Mouse (Mus musculus): ENCODE measurements around the gene Csnk2a2. TPM values are rescaled to one million over a fixed set of nuclear protein-coding genes. Genes with fewer than 3 reads are reported as not detected.

Csnk2a2 gene
- 14.6 and 19.9 TPM in 2 replicates for polyA plus RNA-seq (2014; fragmentation: Nextera tagmentation; extraction: Ambion mirVana)

- no peaks in the 10 kb centered on the region for H3K9me3 ChIP-seq (replicated peaks; ENCODE audit: control insufficient read depth, low read length)
- peak within 1 kb of the TSS; percentile 96 for H3K9ac ChIP-seq (replicated peaks; ENCODE audit: low read length)
- DNase-seq (ENCODE audit: low spot score) = no peak
- H3K4me2 ChIP-seq (ENCODE audit: low read depth, low read length) = peak within 1 kb of the TSS; percentile 83
- peaks cover 3% of the 10 kb centered on the region; the same call in 1 of the 2 replicates for H3K4me1 ChIP-seq (ENCODE audit: control insufficient read depth, insufficient read depth, low read length)
- H3K36me3 ChIP-seq (replicated peaks; ENCODE audit: control insufficient read depth, insufficient read depth, low read depth, low read length) = no peaks in the 10 kb centered on the region
- 89% methylated on average over 5 of the region's 5 CpGs for WGBS
- H3K27me3 ChIP-seq (ENCODE audit: control insufficient read depth, insufficient read depth, low read length) = no peaks in the 10 kb centered on the region
- ATAC-seq (replicated peaks; ENCODE audit: insufficient number of reproducible peaks, low FRiP score, low TSS enrichment, low read depth) = no peak
- no peak within 1 kb of the TSS for H3K27ac ChIP-seq (replicated peaks; ENCODE audit: low read depth, low read length)
- peak within 1 kb of the TSS; percentile 93 for H3K4me3 ChIP-seq (ENCODE audit: low read depth, low read length)
Observed at GRCm38 (mm10) chr8:95490006-95490405, at the start of gene Csnk2a2. Gene Csnk2a2, minus strand, starts transcription at chr8:95490039.

- no peak for ATAC-seq (replicated peaks; ENCODE audit: insufficient number of reproducible peaks, low FRiP score, low TSS enrichment, low read depth)
- H3K4me1 ChIP-seq (ENCODE audit: control insufficient read depth, insufficient read depth, low read length) = no peaks in the 10 kb centered on the region
- H3K27ac ChIP-seq (replicated peaks; ENCODE audit: low read depth, low read length) = no peak overlapping the region
- no peak overlapping the region for H3K9ac ChIP-seq (replicated peaks; ENCODE audit: low read length)
- no peak overlapping the region for H3K4me2 ChIP-seq (ENCODE audit: low read depth, low read length)
- 86% methylated on average over 5 of the region's 5 CpGs for WGBS
- H3K4me3 ChIP-seq (ENCODE audit: low read depth, low read length) = no peak overlapping the region
- H3K27me3 ChIP-seq (ENCODE audit: control insufficient read depth, insufficient read depth, low read length) = no peaks in the 10 kb centered on the region
- no peaks in the 10 kb centered on the region for H3K36me3 ChIP-seq (replicated peaks; ENCODE audit: control insufficient read depth, insufficient read depth, low read depth, low read length)
- no peak for DNase-seq (ENCODE audit: low spot score)
- H3K9me3 ChIP-seq (replicated peaks; ENCODE audit: control insufficient read depth, low read length) = no peaks in the 10 kb centered on the region
Observed at GRCm38 (mm10) chr8:95539487-95539886, 49.6 kb upstream of the Csnk2a2 start.

GRCm38 (mm10) chr8:95533584-95534387 lies 43.9 kb upstream of the Csnk2a2 start, which contains the start of gene Ccdc113:
Gene Ccdc113, plus strand, starts transcription at chr8:95534085.
- Histone ChIP-seq H3K9me3 (replicated peaks; ENCODE audit: control insufficient read depth, low read length) (no peaks in the 10 kb centered on the region), H3K4me2 (ENCODE audit: low read depth, low read length) (peak within 1 kb of the TSS; percentile 70), H3K36me3 (replicated peaks; ENCODE audit: control insufficient read depth, insufficient read depth, low read depth, low read length) (no peaks in the 10 kb centered on the region), H3K4me3 (ENCODE audit: low read depth, low read length) (peak within 1 kb of the TSS; percentile 37), H3K4me1 (ENCODE audit: control insufficient read depth, insufficient read depth, low read length) (no peaks in the 10 kb centered on the region), H3K9ac (replicated peaks; ENCODE audit: low read length) (peak within 1 kb of the TSS; percentile 25), H3K27me3 (ENCODE audit: control insufficient read depth, insufficient read depth, low read length) (no peaks in the 10 kb centered on the region), H3K27ac (replicated peaks; ENCODE audit: low read depth, low read length) (no peak within 1 kb of the TSS)
- ATAC-seq (replicated peaks; ENCODE audit: insufficient number of reproducible peaks, low FRiP score, low TSS enrichment, low read depth) = peak; percentile 91
- DNase-seq (ENCODE audit: low spot score) = peak; percentile 76
- WGBS = 8% methylated on average over 33 of the region's 33 CpGs

- Histone ChIP-seq H3K9me3 (replicated peaks; ENCODE audit: control insufficient read depth, low read length) (no peaks in the 10 kb centered on the region), H3K36me3 (replicated peaks; ENCODE audit: control insufficient read depth, insufficient read depth, low read depth, low read length) (no peaks in the 10 kb centered on the region), H3K27ac (replicated peaks; ENCODE audit: low read depth, low read length) (no peak overlapping the region), H3K4me2 (ENCODE audit: low read depth, low read length) (no peak overlapping the region), H3K9ac (replicated peaks; ENCODE audit: low read length) (no peak overlapping the region), H3K27me3 (ENCODE audit: control insufficient read depth, insufficient read depth, low read length) (no peaks in the 10 kb centered on the region), H3K4me3 (ENCODE audit: low read depth, low read length) (no peak overlapping the region), H3K4me1 (ENCODE audit: control insufficient read depth, insufficient read depth, low read length) (no peaks in the 10 kb centered on the region)
- ATAC-seq (replicated peaks; ENCODE audit: insufficient number of reproducible peaks, low FRiP score, low TSS enrichment, low read depth) = no peak
- no peak for DNase-seq (ENCODE audit: low spot score)
- 55% methylated on average over 4 of the region's 4 CpGs for WGBS
Observed at GRCm38 (mm10) chr8:95532206-95532605, 42.4 kb upstream of the Csnk2a2 start.

- no peak for DNase-seq (ENCODE audit: low spot score)
- H3K27me3 ChIP-seq (ENCODE audit: control insufficient read depth, insufficient read depth, low read length) = no peaks in the 10 kb centered on the region
- no peak overlapping the region for H3K9ac ChIP-seq (replicated peaks; ENCODE audit: low read length)
- no peak overlapping the region for H3K4me3 ChIP-seq (ENCODE audit: low read depth, low read length)
- H3K9me3 ChIP-seq (replicated peaks; ENCODE audit: control insufficient read depth, low read length) = no peaks in the 10 kb centered on the region
- no peak overlapping the region for H3K4me2 ChIP-seq (ENCODE audit: low read depth, low read length)
- WGBS = 68% methylated on average over 9 of the region's 9 CpGs
- no peak for ATAC-seq (replicated peaks; ENCODE audit: insufficient number of reproducible peaks, low FRiP score, low TSS enrichment, low read depth)
- H3K36me3 ChIP-seq (replicated peaks; ENCODE audit: control insufficient read depth, insufficient read depth, low read depth, low read length) = no peaks in the 10 kb centered on the region
- H3K27ac ChIP-seq (replicated peaks; ENCODE audit: low read depth, low read length) = no peak overlapping the region
- no peaks in the 10 kb centered on the region for H3K4me1 ChIP-seq (ENCODE audit: control insufficient read depth, insufficient read depth, low read length)
Observed at GRCm38 (mm10) chr8:95528750-95529310, 39.0 kb upstream of the Csnk2a2 start.

- H3K4me1 ChIP-seq (ENCODE audit: control insufficient read depth, insufficient read depth, low read length) = no peaks in the 10 kb centered on the region
- 88% methylated on average over 10 of the region's 10 CpGs for WGBS
- DNase-seq (ENCODE audit: low spot score) (no peak), ATAC-seq (replicated peaks; ENCODE audit: insufficient number of reproducible peaks, low FRiP score, low TSS enrichment, low read depth) (no peak)
- H3K27ac ChIP-seq (replicated peaks; ENCODE audit: low read depth, low read length) = no peak overlapping the region
- H3K9me3 ChIP-seq (replicated peaks; ENCODE audit: control insufficient read depth, low read length) = no peaks in the 10 kb centered on the region
- H3K4me3 ChIP-seq (ENCODE audit: low read depth, low read length) = no peak overlapping the region
- H3K9ac ChIP-seq (replicated peaks; ENCODE audit: low read length) = no peak overlapping the region
- no peak overlapping the region for H3K4me2 ChIP-seq (ENCODE audit: low read depth, low read length)
- no peaks in the 10 kb centered on the region for H3K36me3 ChIP-seq (replicated peaks; ENCODE audit: control insufficient read depth, insufficient read depth, low read depth, low read length)
- H3K27me3 ChIP-seq (ENCODE audit: control insufficient read depth, insufficient read depth, low read length) = no peaks in the 10 kb centered on the region
Observed at GRCm38 (mm10) chr8:95528194-95528593, 38.4 kb upstream of the Csnk2a2 start.

GRCm38 (mm10) chr8:95523991-95524390 lies 34.2 kb upstream of the Csnk2a2 start:
- no peaks in the 10 kb centered on the region for H3K36me3 ChIP-seq (replicated peaks; ENCODE audit: control insufficient read depth, insufficient read depth, low read depth, low read length)
- H3K27ac ChIP-seq (replicated peaks; ENCODE audit: low read depth, low read length) = no peak overlapping the region
- H3K4me2 ChIP-seq (ENCODE audit: low read depth, low read length) = no peak overlapping the region
- H3K9ac ChIP-seq (replicated peaks; ENCODE audit: low read length) = no peak overlapping the region
- H3K4me3 ChIP-seq (ENCODE audit: low read depth, low read length) = no peak overlapping the region
- H3K9me3 ChIP-seq (replicated peaks; ENCODE audit: control insufficient read depth, low read length) = no peaks in the 10 kb centered on the region
- DNase-seq (ENCODE audit: low spot score) (no peak), ATAC-seq (replicated peaks; ENCODE audit: insufficient number of reproducible peaks, low FRiP score, low TSS enrichment, low read depth) (no peak)
- H3K4me1 ChIP-seq (ENCODE audit: control insufficient read depth, insufficient read depth, low read length) = no peaks in the 10 kb centered on the region
- no peaks in the 10 kb centered on the region for H3K27me3 ChIP-seq (ENCODE audit: control insufficient read depth, insufficient read depth, low read length)
- 87% methylated on average over 4 of the region's 4 CpGs for WGBS

GRCm38 (mm10) chr8:95516928-95517327 lies 27.1 kb upstream of the Csnk2a2 start:
- no peak overlapping the region for H3K4me2 ChIP-seq (ENCODE audit: low read depth, low read length)
- no peaks in the 10 kb centered on the region for H3K27me3 ChIP-seq (ENCODE audit: control insufficient read depth, insufficient read depth, low read length)
- no peak overlapping the region for H3K4me3 ChIP-seq (ENCODE audit: low read depth, low read length)
- H3K9me3 ChIP-seq (replicated peaks; ENCODE audit: control insufficient read depth, low read length) = no peaks in the 10 kb centered on the region
- no peaks in the 10 kb centered on the region for H3K36me3 ChIP-seq (replicated peaks; ENCODE audit: control insufficient read depth, insufficient read depth, low read depth, low read length)
- 88% methylated on average over 6 of the region's 6 CpGs for WGBS
- ATAC-seq (replicated peaks; ENCODE audit: insufficient number of reproducible peaks, low FRiP score, low TSS enrichment, low read depth) (no peak), DNase-seq (ENCODE audit: low spot score) (no peak)
- H3K9ac ChIP-seq (replicated peaks; ENCODE audit: low read length) = no peak overlapping the region
- no peaks in the 10 kb centered on the region for H3K4me1 ChIP-seq (ENCODE audit: control insufficient read depth, insufficient read depth, low read length)
- H3K27ac ChIP-seq (replicated peaks; ENCODE audit: low read depth, low read length) = no peak overlapping the region
